Mouse (Mus musculus) layer of hippocampus, adult 11-12 months (tissue): Measurements from ENCODE around the gene Rnf17.

Experiments
- DNase-seq: peaks from one replicate; pipeline ENCODE4 v3.0.0; 2022; ENCODE audit warnings: low spot score

Gene Rnf17

DNA sequence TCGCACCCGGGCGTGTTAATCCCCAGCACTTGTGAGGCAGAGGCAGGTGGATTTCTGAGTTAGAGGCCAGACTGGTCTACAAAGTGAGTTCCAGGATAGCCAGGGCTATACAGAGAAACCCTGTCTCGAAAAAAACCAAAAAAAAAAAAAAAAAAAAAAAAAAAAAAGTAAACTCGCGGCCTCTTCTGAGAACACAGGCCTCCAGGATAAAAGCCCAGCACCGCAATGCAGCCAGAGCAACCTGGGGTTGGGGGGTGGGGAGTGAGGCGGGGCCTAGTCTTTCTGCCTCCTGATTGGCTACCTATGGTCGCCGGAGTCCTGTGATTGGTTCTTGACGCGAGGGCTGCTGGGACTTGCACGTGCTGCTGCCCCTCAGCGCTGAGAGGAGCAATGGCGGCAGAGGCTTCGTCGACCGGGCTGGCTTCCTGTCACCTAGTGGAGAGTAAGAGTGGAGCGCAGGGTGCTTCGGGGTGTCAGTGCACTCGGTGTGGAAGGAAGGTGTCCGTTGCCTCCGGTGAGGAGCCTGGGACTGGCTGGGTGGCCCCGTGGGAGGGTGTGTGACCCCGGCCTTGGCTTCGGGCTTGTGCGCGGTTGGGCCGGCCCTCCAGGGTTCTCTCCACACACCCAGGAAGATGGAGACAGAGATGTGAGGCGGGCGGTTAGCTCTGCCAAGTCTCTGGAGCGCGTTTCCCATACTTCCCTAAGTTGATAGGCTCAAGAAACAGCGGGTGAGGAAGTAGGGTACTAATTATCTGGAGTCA lies at the start of gene Rnf17:
Gene Rnf17 (plus strand): TSS at position 271 of the 761 bp plus-strand sequence.
- no peak for DNase-seq

DNA sequence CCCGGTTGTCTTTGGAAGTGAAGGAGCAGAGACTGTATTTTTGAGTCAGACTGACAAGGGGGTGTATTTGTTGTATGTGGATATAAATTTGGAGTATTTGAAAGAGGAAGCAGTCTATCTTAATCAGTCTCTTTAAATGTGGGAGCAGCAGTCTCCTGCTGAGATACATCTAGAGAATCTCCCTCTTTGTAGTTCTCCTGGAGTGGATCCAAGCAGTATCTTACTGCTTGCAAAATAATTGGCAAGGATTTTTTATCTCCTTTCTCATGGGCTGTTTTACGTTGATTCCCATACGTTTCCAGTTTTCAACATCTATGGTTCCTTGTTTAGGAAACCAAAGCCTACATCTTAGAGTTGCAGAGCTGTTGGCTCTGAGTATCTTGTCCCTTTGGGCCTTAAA lies 47.6 kb upstream of the Rnf17 start:
- no peak for DNase-seq

DNA sequence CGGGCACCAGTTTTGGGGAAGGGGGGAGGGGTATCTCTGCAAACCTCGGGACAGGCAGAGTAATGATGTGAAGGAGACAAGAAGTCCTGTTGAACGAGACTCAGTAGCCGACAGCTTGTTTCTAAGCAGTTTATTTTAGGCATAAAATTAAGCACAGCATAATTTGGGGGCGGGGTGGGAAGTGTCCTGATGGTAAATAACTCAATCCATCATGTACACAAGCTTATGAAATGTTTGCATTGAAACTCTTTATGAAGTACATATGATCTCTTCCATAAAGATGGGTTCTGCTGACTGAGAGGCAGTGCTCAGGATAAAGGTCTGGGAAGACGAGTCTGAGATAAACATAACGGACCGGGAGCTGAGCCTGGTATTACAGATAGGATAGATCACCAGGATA lies 47.0 kb upstream of the Rnf17 start:
- DNase-seq: no peak

DNA sequence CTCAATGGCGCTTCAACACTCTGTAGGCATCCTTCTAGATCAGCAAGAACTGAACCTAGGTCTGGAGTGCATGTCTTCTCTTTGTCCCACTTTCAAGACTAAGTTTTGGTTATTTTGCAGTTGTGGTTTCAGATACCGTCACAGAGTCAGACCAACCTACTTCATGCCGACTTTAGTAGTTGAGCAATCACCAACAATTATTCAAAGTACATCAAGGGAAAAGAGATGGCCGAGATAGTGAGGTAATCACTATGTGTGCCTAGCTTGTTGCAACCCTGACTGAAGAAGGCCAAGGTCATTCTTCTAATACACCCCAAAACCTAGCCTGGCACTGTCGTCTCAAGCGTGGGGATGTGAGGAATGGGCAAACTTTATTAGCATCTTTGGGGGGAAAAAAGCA lies 46.2 kb upstream of the Rnf17 start:
- DNase-seq: no peak

DNA sequence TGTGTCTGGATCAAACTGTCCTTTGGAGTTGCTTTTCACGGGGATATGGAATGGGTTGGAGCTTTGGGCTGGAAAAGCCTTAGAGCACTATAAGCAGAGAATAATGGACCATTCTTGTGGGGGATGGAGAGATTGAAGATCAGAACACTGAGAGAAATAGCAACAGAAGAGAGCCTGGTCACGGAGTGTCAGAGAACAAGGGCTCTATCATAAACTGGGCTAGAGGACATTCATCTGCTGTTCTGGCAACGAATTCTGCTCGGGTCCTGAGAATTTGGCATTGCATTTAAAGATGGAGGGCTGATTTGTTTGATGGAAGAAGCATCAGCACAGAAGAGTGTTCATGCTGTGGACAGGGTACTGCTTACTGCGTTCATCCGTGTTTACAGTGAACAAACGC lies 44.0 kb upstream of the Rnf17 start:
- DNase-seq: no peak

DNA sequence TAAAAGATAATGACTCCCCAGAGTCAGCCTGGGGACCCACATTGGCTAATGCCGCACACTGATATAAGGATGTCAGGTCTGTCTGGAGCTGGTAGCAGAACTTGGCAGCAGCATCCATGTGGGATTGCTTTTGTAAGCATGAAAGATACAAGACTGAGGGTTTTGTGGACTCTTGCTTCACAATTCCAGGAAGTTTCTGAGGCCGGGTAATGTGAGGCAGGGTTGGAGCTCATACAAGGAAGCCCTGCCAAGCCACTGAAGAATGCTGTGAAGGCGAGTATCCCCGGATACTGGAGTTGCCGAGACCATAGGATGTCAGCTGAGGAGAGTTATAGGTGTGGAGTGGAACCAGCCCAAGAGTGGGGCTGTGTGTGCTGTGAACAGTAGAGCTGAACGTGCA lies 43.2 kb upstream of the Rnf17 start:
- no peak for DNase-seq

DNA sequence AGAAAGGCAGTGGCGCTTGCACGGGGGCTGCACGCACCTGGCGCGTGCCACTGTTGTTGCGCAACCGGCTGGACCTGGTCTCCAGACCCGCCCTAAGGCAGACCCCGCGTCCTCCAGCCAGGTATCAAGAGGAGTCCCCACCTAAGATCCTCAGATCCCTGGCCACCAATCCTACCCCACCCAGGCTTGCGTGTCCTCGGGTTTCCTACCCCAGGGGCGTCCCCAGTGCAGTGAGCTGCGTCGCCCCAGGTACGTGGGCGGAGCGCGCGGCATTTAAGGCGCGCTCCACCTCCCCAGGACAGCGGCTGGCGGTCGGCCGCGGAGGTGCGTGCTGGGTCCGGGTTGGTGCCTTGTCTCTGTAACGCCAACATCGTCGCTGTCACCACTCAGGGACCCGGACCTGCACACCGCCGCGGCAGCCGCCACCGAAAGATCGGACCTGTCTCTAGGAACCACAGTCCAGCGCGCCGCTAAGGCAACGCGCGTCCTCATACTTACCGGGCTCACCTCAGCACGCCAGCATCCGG lies 37.6 kb upstream of the Rnf17 start, which contains the start of gene Atp12a:
Gene Atp12a (plus strand): TSS at position 358 of the 527 bp plus-strand sequence.
- no peak for DNase-seq

DNA sequence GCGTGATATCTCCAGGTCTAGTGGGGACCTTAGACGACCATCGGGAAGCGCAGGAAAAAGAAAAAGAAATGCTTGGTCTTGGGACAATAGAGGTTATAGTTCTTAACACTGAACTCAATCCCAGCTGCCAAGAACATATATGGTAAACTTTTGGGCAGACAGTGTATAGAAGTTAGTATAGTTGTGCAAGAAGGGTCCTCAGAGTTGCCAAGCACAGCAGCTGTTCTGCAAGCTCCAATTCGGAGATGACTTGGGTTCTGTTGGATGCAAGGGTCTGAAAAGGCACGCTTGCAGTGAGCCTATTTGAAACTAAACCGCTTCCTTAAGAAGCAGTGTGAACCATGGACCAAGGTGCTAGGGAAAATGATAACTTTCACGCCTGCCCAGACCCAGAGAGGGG lies 37.1 kb upstream of the Rnf17 start:
- no peak for DNase-seq

DNA sequence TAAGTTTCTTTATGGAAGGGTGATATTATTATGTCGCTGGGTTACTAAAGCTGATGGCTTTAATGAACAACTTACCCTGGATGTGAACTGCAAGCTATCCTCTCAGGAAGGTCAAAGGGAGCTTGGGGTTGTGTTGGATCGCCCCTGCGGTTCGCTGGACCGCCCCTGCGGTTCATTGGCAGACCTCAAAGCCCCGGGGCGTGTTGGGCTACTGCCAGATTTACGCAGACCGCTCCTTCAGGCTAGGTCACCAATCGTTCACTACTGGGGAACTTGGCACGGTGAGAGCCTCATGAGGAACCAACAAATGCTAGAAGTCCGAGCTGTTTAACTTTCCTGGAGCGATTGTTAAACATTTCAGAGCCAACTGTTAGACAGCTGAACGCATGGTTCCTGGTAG lies 35.7 kb upstream of the Rnf17 start:
- DNase-seq: no peak

DNA sequence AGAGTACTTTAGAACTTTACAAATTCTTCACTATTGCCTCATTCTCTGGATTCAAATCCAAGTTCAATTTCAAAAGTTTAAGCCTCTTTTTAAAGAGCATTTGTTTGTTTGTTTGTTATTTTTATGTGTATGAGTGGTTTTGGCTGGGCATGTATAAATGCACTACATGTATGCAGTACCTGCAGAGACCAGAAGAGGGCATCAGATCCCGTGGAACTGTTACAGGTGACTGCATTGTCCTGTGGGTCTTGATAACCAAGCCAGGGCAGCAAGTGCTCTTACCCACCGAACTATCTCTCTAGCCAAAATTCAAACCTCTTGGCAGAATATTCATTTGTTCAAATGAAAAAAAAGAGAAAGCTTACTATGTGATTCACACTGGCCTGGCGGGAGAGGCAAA lies 33.5 kb upstream of the Rnf17 start:
- DNase-seq: no peak

DNA sequence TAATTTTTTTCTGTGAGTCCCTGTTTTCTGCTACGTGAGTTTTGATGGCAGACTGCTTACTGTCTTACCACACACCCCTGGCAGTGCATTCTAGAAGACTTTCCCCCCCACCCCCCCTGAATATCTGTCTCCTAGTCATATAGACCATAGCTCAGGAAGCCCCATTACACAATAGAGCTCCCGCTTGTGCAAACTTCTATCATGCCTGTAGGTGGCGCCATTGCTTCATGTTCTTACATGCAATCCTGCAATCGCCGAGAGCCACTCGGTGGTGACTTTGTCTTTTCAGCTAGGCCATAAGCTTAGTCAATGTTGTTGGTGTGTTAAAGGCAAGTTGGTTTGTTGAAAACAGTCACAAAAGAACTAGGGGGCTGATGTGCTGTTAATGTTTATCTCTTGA lies 26.6 kb upstream of the Rnf17 start:
- peak; percentile 82 for DNase-seq

DNA sequence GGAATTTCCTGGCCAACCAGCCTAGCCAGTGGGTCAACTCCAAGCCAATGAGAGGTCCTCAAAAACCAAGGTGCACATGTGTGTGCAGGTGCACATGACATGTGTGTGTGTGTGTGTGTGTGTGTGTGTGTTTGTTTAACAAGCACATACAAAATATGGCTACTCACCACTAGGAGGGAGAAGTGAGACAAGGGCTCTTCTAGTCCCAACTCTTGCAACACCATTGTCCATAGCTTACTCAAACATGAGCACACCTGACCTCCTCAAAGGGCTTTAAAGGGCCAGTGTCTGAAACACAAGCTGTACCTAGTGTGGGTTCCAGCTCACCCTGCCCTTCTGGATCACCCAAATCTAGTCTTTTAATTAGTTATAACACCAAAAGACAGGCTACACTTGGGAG lies 24.6 kb upstream of the Rnf17 start:
- DNase-seq: no peak

DNA sequence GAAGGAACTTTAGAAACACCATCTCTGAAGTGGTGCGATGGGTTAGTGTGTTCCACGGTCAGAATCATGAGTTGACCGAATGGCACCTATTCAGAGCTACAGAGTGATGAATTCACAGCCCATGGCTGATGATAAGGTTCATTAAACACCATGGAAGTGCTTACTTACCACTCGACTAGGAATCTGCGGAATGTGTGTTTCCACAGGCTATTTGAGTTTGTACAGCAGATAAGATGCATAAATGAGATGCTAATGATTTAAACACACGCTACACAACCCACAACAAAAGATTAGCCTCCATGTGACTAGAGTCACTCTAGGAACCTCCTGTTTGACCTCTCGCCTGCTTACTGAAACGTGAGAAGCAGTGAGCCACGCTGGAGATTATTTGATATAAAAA lies 23.0 kb upstream of the Rnf17 start:
- no peak for DNase-seq

DNA sequence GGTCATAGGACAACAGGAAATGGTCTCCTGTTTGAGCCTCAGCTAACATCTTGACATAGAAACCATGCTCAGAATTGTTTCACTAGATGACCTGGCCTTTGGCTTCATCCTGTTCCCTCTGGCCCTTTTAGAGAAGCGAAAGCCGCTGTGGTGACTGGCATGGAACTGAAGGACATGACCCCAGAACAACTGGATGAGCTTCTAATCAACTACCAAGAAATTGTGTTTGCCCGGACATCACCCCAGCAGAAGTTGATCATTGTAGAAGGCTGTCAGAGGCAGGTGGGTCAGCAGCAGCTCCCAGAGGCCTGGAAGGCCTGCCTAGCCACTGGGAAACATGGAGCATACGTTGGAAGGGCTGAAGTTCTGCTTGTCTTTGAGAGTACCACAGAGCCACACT lies 20.0 kb upstream of the Rnf17 start:
- no peak for DNase-seq

DNA sequence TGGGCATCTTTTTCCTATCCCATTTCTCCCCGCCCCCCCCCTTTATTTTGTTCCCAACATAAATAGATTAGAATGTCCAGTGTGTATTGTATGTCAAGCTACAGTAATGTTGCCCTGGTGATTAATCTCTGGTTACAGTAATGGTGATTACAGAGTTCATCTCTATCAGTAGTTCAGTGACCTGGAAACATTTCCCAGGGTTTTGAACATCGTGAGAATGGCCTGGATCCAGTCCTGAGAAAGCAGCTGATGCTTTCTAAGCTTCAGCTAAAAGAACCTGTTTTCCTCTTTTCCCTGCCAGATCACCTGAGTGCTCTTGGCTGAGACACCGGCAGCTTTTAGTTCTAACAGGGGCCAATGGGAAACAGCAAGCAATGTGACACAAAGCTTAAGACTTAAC lies 12.1 kb upstream of the Rnf17 start:
- DNase-seq: no peak

DNA sequence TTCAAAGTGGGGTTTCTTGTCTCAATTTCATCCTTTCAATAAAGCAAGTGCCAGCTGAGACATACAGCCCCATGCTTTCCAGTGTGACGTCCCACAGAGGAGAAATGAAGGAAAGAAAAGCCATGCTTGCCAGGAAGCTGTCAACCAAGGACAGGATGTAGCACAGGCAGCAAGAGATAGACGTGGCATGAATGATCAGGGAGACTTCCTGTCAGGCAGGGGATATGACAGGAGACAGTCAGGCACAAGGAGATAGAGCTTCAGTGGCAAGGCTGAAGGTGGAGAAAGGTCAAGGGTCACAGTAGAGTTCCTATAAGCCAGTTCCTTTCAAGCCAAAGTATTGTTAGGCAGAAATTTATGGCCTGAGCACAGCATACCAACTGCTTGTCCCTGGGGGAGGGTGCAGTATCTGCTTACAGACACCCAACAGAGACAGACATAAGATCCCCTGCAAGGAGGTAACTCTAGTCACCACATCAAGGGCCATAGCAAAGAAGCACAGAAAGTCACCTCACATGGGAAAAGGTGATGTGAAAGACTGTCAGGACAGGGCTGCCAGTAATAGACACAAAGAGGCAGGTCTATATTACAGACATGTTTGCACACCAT lies 8.6 kb upstream of the Rnf17 start:
- no peak for DNase-seq

DNA sequence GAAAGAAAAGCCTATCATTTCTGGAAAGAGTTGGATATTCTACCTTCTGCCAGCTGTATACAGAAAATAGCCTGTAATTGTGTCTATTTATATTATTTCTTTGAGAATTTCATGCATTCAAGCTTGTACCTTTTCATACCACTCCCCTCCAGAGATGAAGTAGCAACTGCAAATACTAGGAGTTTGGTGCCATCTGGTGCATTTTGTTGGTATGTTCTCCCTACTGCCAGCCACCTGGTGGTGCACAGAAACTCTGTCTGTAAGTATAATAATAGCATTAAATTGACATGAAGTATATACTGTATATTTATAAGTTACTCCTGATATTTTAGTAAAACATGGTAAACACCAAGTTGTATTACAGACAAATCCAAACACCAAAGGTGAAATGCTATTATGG lies 4.4 kb upstream of the Rnf17 start:
- peak; percentile 9 for DNase-seq

DNA sequence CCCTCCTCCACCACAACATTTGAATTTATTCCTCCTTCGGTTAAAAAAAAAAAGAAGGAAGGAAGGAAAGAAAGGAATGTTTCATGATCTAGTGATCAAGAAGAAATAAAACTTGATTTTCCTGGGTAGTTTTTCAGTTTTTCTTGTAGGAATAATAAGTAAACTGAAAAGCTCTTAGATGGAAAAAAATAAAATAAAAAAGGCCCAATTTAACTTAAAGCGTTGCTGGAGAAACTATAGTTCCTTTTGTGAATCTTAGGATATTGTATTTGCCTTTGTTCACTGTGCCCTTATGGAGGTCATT lies 643 bp downstream of the Rnf17 start:
- DNase-seq: no peak

DNA sequence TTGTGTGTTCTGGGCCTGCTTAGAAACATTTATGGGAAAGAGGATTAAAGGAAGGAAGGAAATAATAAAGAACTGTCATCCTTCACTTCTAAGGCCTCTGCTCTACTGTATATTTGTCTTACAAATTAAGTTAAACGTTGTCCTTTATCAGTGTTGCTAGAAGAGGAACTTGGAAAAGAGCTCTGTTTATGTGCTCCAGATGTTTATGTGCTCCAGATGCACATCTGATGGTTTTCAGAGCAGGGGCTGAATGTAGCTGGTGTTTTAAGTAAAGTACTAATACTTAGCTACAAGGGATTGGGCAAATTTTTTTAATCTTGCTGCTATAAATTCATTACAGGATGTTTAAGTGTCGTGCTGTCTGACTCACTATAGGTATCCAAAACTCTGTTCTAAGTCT lies 59.7 kb downstream of the Rnf17 start:
- DNase-seq: no peak

DNA sequence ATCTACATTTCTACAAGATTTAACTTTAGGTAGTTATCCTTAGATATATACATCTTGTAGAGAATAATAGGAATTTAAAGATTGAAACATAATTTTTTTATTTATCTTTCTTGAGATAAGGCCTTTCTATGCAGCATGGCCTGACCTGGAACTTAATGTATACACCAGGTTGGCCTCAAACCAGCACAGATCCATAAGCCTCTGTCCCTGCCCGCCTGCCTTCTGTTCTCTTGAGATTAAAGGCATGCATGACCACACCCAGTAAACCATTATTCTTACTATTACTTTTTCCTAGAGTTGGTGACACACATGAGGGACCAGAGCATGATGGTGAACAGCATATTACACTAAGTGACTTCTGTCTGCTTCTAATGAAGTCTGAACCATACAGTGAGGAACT lies 60.3 kb downstream of the Rnf17 start:
- no peak for DNase-seq

DNA sequence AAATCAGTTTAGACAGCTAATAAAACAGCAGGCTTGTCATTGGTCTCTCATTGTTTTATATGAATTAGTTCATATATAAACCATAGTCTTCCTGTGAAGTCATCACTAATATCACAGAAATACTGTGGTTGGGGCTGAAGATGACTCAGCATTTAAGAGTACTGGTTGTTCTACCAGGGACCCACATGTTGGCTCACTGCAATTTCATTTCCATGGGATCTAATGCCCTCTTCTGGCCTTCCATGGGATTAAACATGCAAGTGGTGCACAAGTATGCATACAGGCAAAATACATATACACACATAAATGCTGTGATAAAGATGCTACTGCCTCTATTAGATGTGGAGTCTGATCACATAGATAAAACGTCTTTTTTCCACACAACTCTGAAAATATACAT lies 65.8 kb downstream of the Rnf17 start:
- no peak for DNase-seq

DNA sequence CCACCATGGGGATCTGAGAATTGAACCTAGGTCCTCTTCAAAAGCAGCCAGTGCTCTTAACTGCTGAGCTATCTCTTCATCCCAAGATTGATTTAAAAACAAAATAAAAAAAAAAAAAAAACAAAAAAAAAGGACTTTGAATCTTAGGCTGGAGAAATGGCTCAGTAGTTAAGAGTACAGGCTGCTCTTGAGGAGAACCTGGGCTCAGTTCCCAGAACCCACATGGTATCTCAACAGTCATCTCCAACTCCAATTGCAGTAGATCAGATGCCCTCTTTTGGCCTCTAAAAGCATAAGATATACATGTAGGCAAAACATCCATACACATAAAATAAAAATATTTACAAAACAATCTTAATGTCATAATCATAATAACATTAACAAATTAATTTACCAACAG lies 87.4 kb downstream of the Rnf17 start:
- DNase-seq: no peak

DNA sequence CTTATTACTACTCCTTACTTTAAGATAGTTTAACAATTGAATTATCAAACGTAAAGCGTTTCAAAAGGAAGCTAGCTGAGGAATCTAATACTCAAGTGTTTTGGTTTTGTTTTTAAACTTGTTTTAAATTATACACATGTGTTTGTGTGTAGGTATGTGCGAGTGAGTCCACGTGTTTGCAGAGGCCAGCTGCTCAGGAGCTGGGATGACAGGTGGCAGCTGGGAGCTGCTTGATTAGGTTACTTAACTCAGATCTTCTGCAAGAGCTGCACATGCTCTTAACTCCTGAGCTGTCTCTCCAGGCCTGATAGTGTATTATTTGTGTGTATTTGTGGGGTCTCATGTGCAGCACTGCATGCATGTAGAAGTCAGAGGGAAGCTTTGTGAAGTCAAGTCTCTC lies 100.0 kb downstream of the Rnf17 start:
- DNase-seq: no peak

DNA sequence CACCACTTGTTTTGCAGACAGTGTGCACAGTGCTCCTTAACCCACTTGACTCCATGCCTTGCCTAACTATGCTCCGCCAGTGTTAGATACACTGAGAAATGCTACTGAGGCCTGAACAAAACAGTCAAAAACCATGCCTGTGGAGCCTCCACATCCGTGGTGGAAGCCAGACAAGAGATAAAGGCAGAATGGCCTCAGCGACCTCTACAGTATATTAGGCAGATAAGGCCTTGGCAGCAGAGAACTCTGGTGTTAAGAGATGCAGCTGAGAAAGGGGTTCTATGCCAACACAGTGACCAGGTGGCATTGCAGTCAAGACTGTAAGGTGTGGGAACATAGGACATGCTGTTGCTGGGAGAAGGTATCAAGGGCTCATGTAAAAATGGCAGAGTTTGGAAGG lies 104.4 kb downstream of the Rnf17 start:
- DNase-seq: no peak
